Mouse (Mus musculus): ENCODE measurements at regions not wholly inside any gene's neighbourhood (a gene's known extent, or its start where the extent isn't known, plus 50 kb on each side); places are given as distances from the start of the nearest gene placed in this dataset.

DNA sequence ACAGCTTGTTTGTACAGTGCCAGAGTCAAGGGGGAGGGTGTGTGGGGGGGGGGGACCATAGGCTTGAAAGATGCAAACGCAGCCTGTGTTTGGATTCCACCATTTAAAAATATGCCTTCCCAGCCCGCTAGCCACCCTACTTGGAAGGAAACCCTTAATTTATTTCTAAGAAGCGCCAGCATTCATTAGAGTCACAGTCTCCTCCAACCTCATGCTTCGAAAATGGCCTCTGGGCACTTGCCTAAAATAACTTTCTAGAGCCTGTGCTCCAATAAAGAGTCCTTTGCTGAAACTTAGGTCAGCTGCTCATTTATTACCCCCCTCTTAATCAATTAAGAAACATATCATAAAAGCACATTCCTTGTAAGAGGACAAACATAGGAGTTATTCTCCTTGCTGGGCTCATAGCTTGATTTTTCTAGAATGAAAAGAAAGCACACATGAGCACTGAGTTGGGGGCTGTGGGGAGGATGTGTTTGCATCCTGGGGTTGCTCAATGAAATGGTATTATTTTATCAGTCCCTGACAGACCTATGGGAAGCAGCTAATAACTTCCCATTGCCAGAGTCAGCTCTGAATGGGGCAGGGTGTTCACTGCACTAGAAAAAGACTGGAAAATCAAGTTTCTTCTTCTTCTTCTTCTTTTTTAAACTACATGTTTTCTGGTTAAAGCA lies 57.4 kb downstream of the H2al2a start:
- TF ChIP-seq CTCF (conservative IDR thresholded peaks at IDR 0.05; ENCODE audit: insufficient read depth, insufficient read length, low read depth, low read length) (no peak), POLR2A (IDR thresholded peaks at IDR 0.05; ENCODE audit: low read depth, low read length) (no peak)
- no peaks in the 10 kb centered on the region for H3K27me3 ChIP-seq (replicated peaks; ENCODE audit: control insufficient read depth, insufficient read depth, low read length)
- no peaks in the 10 kb centered on the region for H3K4me1 ChIP-seq (ENCODE audit: control insufficient read depth, insufficient read depth, low read length)
- no peaks in the 10 kb centered on the region for H3K36me3 ChIP-seq (ENCODE audit: control insufficient read depth, insufficient read depth, low read length)
- H3K27ac ChIP-seq (ENCODE audit: insufficient read depth, low read depth, low read length), result no peak overlapping the region
- peak; percentile 19 for DNase-seq
- H3K4me3 ChIP-seq (ENCODE audit: insufficient read depth, low read depth, low read length), result no peak overlapping the region
- 58% methylated on average over 4 of the region's 4 CpGs for WGBS

DNA sequence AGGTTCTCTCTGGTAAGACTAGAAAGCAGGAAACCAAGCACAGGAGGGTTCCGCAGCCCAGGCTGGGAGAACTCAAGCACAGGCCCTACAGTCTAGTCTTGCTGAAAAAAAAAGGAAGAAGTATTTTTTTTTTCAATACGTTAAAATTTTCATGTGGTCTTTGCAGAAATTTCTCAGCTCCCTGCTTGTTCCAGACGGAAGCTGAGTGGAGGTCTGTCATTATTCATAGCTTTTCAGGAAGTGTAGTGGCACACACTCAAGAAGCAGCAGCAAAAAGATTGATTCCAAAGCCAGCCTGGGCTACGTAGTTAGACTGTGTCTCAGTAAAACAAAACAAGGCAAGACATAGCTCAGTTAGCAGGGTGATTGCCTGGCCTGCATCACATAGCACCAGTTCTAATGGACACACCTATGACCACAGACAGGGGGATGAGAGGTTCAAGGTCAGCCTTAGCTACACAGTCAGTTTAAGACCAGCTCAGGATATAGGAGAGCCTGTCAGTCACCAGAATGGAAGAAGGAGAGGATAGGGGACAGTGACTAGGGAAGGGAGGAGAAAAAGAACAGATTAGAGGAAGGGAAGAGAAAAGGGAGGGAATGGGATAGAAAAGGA lies 60.1 kb downstream of the H2al2a start:
- no peak overlapping the region for H3K27ac ChIP-seq (ENCODE audit: insufficient read depth, low read depth, low read length)
- no peak for DNase-seq
- no peaks in the 10 kb centered on the region for H3K4me1 ChIP-seq (ENCODE audit: control insufficient read depth, insufficient read depth, low read length)
- TF ChIP-seq POLR2A (IDR thresholded peaks at IDR 0.05; ENCODE audit: low read depth, low read length) (no peak), CTCF (conservative IDR thresholded peaks at IDR 0.05; ENCODE audit: insufficient read depth, insufficient read length, low read depth, low read length) (no peak)
- H3K36me3 ChIP-seq (ENCODE audit: control insufficient read depth, insufficient read depth, low read length), result no peaks in the 10 kb centered on the region
- WGBS, result 69% methylated on average over 4 of the region's 4 CpGs
- H3K4me3 ChIP-seq (ENCODE audit: insufficient read depth, low read depth, low read length), result no peak overlapping the region
- H3K27me3 ChIP-seq (replicated peaks; ENCODE audit: control insufficient read depth, insufficient read depth, low read length), result no peaks in the 10 kb centered on the region

DNA sequence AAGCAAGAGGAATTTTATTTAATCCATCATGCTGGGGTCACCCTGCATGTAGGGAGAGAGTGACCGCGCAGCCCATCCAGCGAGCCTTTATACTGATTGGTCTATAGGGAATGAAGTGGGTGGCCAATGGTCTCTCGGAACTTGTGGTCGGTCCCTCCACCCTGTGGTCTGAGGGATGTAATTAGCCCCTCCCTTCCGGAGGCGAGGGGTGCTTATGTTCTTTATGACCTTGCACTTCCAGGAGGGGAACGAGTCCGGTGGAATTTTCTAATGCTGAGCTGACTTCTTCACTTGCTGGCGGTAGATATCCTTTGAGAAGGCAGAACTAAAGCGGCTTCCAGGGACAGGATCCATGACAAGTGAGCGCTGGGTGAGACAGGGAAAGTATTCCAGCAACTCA lies 60.8 kb downstream of the H2al2a start:
- no peak overlapping the region for H3K4me3 ChIP-seq (ENCODE audit: insufficient read depth, low read depth, low read length)
- TF ChIP-seq CTCF (conservative IDR thresholded peaks at IDR 0.05; ENCODE audit: insufficient read depth, insufficient read length, low read depth, low read length) (no peak), POLR2A (IDR thresholded peaks at IDR 0.05; ENCODE audit: low read depth, low read length) (no peak)
- no peaks in the 10 kb centered on the region for H3K4me1 ChIP-seq (ENCODE audit: control insufficient read depth, insufficient read depth, low read length)
- WGBS, result 87% methylated on average over 12 of the region's 12 CpGs
- H3K27ac ChIP-seq (ENCODE audit: insufficient read depth, low read depth, low read length), result no peak overlapping the region
- no peaks in the 10 kb centered on the region for H3K36me3 ChIP-seq (ENCODE audit: control insufficient read depth, insufficient read depth, low read length)
- H3K27me3 ChIP-seq (replicated peaks; ENCODE audit: control insufficient read depth, insufficient read depth, low read length), result no peaks in the 10 kb centered on the region
- no peak for DNase-seq

DNA sequence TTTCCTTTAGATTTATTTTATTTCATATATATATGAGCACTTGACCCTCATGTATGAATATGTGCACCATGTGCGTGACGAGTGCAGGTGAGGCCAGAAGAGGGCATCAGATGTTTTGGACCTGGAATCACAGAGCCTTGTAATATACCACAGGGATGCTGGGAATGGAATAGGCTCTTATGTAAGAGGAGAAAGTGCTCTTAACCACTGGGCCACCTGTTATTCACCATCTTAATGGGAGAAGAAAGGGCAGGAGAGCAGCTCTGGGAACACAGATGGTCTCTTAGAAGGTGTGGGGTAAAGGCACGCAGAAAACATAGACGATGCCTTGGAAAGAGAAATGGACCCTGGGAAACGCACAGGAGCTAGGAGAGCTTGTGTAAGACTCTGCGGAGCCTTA lies 61.3 kb downstream of the H2al2a start:
- Histone ChIP-seq H3K4me1 (ENCODE audit: control insufficient read depth, insufficient read depth, low read length) (no peaks in the 10 kb centered on the region), H3K36me3 (ENCODE audit: control insufficient read depth, insufficient read depth, low read length) (no peaks in the 10 kb centered on the region), H3K27ac (ENCODE audit: insufficient read depth, low read depth, low read length) (no peak overlapping the region), H3K27me3 (replicated peaks; ENCODE audit: control insufficient read depth, insufficient read depth, low read length) (no peaks in the 10 kb centered on the region), H3K4me3 (ENCODE audit: insufficient read depth, low read depth, low read length) (no peak overlapping the region)
- no peak for TF ChIP-seq POLR2A (IDR thresholded peaks at IDR 0.05; ENCODE audit: low read depth, low read length)
- no peak for TF ChIP-seq CTCF (conservative IDR thresholded peaks at IDR 0.05; ENCODE audit: insufficient read depth, insufficient read length, low read depth, low read length)
- WGBS, result 96% methylated on average over 6 of the region's 6 CpGs
- no peak for DNase-seq

DNA sequence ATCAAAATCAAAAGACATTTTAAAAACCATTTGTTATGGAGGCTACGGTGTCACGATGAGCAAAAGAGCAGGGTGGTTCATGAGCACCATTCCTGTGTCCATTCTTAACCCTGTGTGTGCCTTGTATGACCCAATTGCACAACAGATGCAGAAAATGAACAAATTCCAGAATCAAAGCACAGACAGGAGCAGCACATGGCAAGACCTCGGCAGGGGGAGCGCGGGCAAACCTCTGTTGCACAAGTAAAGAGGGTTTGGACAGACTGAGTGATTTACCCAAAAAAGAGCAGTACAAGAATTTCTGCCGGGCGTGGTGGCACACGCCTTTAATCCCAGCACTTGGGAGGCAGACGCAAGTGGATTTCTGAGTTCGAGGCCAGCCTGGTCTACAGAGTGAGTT lies 62.1 kb downstream of the H2al2a start:
- TF ChIP-seq POLR2A (IDR thresholded peaks at IDR 0.05; ENCODE audit: low read depth, low read length), result no peak
- no peak for TF ChIP-seq CTCF (conservative IDR thresholded peaks at IDR 0.05; ENCODE audit: insufficient read depth, insufficient read length, low read depth, low read length)
- no peak for DNase-seq
- WGBS, result 96% methylated on average over 10 of the region's 10 CpGs
- Histone ChIP-seq H3K27me3 (replicated peaks; ENCODE audit: control insufficient read depth, insufficient read depth, low read length) (no peaks in the 10 kb centered on the region), H3K27ac (ENCODE audit: insufficient read depth, low read depth, low read length) (no peak overlapping the region), H3K36me3 (ENCODE audit: control insufficient read depth, insufficient read depth, low read length) (no peaks in the 10 kb centered on the region), H3K4me1 (ENCODE audit: control insufficient read depth, insufficient read depth, low read length) (no peaks in the 10 kb centered on the region), H3K4me3 (ENCODE audit: insufficient read depth, low read depth, low read length) (no peak overlapping the region)

DNA sequence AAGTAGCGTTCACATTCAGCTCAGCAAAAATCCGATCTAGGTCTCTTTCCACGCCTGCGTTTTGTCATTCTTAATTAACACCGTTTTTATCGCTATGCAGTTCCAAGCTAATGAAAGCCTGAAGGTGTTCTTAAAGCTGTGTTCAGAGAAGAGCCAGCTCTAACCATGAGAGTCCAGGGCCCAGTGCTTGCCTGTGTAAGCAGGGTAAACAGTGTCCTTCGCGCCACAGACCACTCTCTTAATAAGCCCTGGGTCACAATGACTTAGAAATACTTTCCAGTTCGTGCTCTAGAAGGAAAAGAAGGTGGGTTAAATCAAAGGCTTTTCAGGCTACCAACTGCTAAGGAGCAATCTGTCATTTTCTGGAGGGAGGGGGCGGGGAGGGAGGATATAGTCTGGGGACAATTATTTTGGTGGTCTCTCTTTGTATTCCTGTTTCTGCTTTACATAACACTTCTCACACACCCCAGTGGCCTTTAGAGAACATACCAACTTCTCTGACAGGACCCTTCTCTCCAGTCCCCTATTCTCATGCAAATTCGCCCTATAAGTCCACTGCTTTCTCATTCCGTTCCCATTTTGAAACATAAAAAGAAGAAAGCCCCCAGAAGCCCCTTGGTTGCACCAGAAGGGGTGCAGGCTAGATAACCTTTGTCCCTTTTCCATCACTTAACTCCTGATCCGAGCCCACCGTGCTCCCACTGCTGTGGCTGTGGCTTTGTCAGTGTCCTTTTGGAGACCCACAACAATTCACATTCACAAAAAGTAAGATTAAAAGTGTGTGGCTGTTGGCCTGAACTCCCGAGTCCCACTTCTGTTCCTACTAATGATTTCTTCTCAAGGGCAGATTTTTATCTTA lies 63.6 kb downstream of the H2al2a start:
- no peaks in the 10 kb centered on the region for H3K36me3 ChIP-seq (ENCODE audit: control insufficient read depth, insufficient read depth, low read length)
- WGBS, result 75% methylated on average over 15 of the region's 15 CpGs
- no peak for TF ChIP-seq POLR2A (IDR thresholded peaks at IDR 0.05; ENCODE audit: low read depth, low read length)
- TF ChIP-seq CTCF (conservative IDR thresholded peaks at IDR 0.05; ENCODE audit: insufficient read depth, insufficient read length, low read depth, low read length), result no peak
- no peaks in the 10 kb centered on the region for H3K27me3 ChIP-seq (replicated peaks; ENCODE audit: control insufficient read depth, insufficient read depth, low read length)
- DNase-seq, result no peak
- no peak overlapping the region for H3K27ac ChIP-seq (ENCODE audit: insufficient read depth, low read depth, low read length)
- no peak overlapping the region for H3K4me3 ChIP-seq (ENCODE audit: insufficient read depth, low read depth, low read length)
- H3K4me1 ChIP-seq (ENCODE audit: control insufficient read depth, insufficient read depth, low read length), result no peaks in the 10 kb centered on the region

DNA sequence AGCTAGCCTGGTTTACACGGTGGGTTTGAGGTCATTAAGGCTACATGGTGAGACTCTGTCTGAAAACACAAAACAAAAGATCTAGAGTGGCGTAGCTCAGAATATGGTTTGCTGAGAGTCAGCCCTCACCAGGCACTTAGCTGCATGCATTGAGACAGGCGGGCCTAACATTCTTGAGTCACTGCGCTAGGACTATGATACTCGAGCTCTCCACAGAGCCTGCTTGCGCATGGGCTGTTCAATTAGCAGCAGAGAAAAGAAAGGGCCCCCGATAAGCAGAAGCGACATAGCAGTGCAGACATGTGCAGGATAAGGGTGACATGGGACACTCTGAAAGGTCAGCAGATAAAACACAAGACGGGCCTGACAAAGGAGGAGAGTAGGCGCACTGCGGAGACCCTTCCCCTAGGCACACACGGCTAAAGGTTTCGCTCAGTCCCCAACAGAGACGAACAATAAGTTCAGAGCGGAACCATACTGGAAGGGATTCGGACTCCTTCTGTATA lies 64.3 kb downstream of the H2al2a start:
- WGBS, result 83% methylated on average over 16 of the region's 16 CpGs
- H3K4me3 ChIP-seq (ENCODE audit: insufficient read depth, low read depth, low read length), result no peak overlapping the region
- H3K36me3 ChIP-seq (ENCODE audit: control insufficient read depth, insufficient read depth, low read length), result no peaks in the 10 kb centered on the region
- no peak overlapping the region for H3K27ac ChIP-seq (ENCODE audit: insufficient read depth, low read depth, low read length)
- TF ChIP-seq CTCF (conservative IDR thresholded peaks at IDR 0.05; ENCODE audit: insufficient read depth, insufficient read length, low read depth, low read length) (no peak), POLR2A (IDR thresholded peaks at IDR 0.05; ENCODE audit: low read depth, low read length) (no peak)
- no peaks in the 10 kb centered on the region for H3K27me3 ChIP-seq (replicated peaks; ENCODE audit: control insufficient read depth, insufficient read depth, low read length)
- no peak for DNase-seq
- H3K4me1 ChIP-seq (ENCODE audit: control insufficient read depth, insufficient read depth, low read length), result no peaks in the 10 kb centered on the region
